Mouse (Mus musculus): ENCODE measurements around the gene Zdhhc14.
A peak's percentile ranks its signal among the peaks of the same experiment; 100 is the strongest.

Gene Zdhhc14

DNA sequence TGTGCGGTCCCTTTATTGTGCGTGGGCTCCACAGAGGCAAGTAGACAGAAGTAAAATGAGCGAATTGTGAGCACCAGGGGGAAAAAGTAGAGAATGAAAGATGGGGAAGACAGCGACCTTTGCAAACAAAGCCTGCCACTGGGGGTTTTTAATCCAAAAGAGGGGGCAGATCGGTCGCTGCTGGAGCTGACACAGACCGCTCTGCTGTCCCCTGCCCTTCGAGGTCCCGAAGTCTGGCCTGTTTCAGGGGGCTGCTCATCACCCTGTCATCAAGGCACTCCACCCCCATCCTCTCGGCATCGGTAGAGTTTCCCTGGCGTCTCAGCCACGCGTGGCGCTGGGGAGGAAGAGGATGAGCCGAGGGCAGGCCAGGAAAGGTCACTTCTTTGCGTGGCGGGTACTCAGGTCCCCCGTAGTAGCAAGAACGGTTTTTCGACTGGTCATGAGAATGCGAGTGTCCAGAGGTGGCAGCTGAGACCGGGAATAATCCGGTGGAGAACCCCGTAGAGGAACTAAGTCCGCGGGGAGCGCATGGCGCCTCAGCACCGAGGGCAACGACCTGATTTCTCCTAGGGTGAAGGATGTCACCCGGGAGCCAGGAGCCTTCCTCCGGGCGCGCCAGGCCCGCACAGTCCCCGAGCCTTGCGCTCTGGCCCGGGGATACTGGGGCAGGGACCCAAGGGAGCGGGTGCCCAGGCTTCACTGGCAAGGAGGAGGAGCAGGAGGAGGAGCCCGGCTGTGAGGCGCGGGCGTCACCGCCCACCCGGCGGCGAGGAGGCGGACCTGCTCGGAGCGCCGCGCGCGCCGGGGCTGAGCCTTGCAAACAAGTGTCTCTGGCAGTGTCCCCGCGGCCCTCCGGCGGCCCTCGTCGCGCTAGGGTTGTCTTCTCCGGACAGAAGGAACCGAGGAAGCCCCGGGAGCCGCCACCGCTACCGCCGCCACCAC, at the start of gene Zdhhc14:
Gene Zdhhc14, plus strand, starts transcription at position 757 of the 945 bp plus-strand sequence.
- DNase-seq: peak; percentile 92 to 93

DNA sequence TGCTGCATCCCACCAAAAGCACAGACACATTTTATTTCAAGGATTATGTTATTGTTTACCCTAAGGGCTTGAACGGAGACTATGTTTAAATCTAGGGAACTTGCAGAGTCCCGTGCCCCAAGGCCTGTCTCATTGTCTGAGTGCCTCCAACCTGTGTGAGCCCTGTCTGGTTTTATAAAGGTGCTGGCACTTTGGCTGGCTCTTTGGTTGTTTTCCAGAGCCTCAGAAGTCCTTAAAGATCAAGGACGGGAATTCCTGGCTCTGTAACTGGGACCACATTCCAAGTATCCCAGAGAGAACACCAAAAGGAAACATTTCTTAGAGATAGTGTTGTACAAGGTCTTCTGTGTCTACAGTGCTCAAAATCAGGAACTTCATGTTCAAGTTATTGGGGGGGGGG, 49.1 kb upstream of the Zdhhc14 start:
- no peak for DNase-seq

DNA sequence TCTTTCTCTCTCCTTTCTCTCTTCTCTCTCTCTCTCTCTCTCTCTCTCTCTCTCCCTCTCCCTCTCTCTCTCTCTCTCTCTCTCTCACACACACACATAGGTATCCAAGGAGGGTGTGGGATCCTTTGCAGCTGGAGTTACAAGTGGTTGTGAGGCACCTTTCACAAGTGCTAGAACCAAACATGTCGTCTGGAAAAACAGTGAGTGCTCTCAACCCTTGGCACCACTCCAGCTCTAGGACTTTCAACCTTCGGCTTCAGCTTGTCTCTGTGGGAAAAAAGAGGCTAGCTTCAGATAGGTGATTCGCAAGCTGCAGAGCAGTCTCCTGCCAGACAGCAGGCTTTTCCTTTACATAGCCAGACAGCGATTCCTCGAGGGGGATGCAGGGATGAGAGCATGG, 48.6 kb upstream of the Zdhhc14 start:
- peak; percentile 48 to 53 for DNase-seq

DNA sequence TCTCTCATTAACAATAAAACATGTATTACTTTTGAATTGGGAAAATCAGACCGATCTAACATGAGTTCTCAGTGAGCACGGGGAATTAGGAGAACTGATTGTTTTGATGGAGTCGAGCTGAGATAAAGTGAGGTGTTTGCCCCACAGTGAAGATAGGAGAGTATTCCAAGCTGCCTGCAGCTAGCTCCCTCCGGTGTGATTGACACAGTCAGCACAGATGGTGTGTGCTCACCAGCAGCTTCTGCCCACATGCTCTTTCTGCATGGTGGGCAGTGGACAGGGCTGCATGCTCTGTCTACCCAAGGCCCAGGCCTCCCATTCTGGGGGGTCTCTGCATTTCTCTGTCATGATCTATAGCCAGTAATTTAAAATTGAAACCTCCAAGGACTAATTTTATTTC, 38.7 kb upstream of the Zdhhc14 start:
- DNase-seq: no peak

DNA sequence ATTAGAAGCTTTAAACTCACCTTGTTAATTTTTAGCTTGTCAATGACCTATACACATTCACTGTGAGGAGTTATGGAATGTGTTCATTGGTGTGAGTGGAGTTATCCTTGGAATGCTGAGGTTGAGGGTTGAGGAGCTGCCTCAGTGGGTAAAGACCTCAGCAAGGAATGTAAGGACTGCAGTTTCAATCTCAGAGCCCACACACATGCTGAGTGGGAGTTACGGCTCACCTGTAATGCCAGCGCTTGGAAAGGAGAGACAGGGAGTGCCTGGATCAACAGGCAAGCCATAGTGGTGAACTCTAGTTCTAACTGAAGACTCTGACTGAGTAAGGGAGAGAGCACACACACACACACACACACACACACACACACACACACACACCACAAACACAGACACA, 28.4 kb upstream of the Zdhhc14 start:
- DNase-seq: peak; percentile 11 to 15

DNA sequence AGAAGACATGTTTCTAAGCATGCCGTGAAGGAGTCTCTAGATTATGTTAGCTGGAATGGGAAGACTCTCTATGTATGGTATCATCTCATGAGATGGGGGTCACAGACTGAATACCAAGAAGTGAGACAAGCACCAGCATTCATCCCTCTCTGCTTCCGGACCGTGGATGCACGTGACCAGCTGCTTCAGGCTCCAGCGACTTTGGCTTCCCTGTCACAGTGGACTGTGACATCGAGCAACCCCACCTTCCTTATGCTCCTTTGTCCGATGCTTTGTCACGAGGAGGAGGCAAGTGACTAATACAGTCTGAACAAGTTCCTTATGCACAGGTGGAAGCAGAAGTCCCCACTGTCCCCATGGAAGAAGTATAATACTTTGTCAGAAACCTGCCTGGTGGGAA, 25.6 kb upstream of the Zdhhc14 start:
- no peak for DNase-seq

DNA sequence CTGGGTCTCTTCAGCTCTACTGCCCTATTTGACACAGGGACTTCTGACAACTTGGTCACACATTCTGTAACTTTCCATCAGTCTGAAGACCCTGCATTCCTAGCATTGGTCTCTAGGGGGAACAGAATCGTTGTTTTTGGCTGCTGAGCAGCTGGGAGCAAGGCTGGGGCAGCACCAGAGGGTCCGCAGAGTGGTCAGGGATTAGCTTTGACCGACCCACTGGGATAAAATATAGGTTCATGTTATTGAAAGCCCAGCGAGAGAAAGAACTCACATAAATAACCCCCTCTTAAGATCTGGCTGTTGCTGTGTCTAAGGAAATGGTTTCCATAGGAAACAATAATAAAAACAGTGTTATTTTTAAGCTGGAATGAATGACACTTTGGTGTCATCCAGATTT, 25.2 kb upstream of the Zdhhc14 start:
- no peak for DNase-seq

DNA sequence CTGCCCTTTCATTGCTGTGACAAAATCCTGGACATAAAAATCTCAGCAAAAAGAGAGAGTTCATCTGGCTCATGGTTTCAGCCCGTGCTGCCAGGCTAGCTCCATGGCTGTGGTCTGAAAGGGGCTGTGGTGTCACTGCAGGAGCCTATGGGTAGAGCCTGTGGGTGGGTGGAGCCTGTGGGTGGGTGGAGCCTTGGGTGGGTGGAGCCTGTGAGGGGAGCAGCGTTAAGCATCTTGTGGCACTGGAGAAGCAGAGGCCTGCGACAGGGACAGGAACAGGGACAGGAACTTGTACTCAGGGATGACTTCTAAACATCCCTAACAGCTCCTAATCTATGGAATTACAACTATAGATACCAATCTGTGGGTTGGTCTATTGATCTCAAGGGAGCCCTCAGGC, 20.1 kb upstream of the Zdhhc14 start:
- no peak for DNase-seq

DNA sequence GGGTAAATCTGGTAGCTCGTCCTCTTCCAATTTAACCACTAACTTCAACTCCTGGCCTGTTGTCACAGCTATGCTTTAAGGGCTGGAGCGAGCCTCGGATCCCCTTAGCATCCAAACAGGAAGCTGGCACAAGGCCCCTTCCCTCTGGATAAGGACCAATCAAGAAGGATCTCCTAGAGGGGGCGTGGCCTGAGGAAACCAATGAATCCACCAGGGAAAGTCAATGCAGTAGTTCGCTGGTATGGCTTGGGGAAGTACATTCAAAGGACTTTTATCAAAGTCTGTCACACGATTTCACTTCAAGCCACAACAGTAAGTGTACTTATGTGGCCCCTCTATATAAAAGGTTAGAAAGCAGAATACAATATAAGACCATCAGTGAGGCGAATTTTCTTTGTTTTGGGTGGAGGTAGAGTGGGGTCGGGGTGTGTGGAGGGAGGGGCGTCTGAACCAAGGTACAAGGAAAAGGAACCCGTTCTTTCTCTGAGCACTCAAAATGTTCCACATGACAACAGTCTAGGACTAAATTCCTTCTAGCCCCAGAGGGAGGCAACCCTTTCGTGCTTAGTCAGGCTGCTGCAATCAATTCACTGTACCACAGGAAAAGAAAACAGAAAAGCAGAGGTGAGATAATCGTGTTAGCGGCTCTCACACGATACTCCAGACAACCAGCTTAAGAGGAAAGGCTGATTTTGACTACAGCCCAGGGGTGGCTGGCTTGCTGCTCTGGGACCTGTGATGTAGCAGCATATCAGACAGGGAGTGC, 16.2 kb upstream of the Zdhhc14 start:
- DNase-seq: no peak

DNA sequence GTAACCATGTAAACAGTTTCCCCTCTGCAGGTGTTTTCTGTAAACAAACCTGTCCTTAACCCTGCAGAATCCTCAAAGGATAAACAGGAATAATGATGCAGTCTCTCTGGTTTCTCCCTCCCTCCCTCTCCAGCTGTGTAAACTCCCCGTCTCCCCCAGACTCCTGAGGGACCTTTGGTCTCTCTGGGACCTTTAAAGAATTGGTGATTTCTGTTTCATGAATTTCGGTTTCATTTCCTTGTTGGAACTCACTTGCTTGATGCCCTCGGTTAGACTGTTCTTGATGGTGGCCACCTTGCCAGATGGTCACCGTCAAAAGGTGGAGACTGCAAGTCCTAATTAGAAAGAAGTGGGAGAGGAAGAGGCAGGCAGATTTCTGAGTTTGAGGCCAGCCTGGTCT, 8.9 kb upstream of the Zdhhc14 start:
- no peak for DNase-seq

DNA sequence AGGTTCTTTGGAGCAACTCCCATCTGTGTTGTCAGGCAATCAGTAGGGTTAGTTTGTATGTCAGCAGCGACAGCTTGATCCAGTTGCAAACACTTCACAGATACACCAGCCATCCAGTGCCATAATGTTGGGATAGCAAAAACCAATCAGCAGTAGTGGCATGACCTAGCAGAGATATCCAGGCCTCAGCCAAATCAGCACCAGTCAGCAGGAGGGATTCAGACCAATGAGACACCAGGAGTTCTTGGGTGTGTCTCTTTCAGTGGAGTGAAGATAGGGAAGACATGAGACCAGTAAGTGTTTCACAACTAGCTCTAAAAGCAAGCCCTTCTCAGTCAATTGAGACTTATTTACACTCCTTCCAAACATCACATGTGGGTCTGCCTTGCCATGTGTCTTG, 7.7 kb upstream of the Zdhhc14 start:
- no peak for DNase-seq

DNA sequence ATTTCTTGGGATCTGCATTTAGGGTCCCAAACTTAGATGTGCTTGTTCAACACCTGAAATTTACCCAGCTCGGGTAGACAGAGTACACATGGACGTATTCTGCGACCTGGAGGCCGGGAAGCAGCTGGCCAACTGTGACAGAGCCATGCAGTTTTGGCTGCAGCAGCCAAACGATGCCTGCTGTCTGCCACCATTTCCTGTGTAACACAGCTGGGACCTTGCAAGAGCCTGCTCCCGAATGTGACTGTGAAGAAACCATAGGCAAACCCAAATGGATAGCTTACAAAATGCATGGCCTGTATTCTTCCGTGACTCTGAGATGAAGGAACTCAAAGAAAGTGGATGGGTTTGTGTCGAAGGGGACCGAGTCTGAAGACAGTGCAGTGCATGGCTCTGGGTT, 4.2 kb upstream of the Zdhhc14 start:
- no peak for DNase-seq

DNA sequence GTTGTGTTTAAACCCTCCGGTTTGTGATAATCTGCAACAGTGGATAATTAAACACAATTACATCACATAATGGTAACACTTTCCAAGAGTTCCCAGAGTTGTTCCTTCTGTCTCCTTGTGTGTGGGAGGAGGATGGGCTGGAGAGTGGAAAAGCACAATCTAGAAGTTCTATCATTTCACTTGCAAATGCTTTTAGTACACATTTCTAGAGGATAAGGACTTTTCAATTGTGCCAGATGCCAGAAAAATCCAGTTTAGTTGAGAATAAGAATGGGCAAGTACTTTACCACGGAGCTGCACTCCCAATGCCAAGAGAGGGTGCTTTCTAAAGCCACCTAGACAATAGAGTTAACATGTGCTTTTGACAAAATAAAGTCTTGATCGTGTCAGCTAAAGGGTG, 2.0 kb upstream of the Zdhhc14 start:
- no peak for DNase-seq

DNA sequence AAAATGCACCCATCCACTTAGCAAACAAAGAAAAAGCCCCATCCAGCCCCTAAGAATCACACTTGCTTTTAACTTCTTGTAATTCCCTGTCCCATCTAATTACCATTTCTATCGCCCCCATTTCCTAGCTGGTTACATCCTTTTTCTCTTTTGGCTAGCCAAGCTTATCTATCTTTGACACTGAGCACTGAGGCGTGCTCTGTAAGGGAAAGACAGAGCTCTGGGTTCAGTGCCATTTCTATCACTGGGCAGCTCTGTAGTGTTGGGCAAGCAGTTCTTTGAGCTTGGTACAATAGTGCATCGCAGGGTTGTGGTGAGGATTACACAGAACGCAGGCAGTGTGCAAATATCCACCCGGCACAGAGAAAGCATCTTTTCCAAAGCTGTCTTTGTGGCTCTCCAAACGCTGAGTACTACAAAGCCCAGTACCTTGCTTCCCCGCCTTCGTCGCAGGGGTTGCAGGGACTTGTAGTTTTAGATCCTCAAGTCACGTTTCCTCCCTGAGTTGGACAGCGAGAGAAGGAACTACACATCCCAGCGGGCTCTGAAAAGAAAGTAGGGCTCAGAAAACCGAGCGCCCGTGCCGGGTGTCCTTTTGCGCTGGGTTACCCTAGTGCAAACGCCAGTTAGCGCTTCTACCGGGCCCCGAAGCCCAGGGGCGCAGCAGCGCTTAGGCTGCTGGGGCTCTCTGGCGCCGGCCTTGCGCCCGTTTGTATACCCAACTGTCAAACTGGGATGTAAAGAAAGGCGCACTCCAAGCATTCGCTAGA, 1.1 kb upstream of the Zdhhc14 start:
- peak; percentile 92 to 95 for DNase-seq

DNA sequence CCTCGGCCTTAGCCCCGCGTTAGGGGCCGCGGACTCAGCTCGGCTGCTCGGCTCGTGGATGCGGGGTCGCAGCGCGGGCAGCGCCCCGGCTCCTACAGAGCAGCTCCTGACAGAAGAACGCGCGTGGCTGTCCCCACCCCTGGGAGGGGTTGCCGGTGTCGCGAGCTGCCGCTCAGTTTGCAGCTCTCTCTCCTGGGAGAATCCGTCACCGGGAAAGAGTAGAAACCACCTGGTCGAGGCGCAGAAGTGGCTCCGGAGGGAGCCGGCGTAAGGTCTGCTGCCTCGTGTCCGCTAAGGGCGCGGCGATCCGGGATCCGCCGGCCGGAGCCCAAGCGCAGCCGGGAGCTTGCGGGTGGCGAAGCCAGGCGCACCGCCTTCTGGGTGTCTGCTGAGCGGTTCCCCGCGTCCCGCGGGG, 396 bp downstream of the Zdhhc14 start:
- peak in 1 of 2 experiments; percentile 76 for DNase-seq

DNA sequence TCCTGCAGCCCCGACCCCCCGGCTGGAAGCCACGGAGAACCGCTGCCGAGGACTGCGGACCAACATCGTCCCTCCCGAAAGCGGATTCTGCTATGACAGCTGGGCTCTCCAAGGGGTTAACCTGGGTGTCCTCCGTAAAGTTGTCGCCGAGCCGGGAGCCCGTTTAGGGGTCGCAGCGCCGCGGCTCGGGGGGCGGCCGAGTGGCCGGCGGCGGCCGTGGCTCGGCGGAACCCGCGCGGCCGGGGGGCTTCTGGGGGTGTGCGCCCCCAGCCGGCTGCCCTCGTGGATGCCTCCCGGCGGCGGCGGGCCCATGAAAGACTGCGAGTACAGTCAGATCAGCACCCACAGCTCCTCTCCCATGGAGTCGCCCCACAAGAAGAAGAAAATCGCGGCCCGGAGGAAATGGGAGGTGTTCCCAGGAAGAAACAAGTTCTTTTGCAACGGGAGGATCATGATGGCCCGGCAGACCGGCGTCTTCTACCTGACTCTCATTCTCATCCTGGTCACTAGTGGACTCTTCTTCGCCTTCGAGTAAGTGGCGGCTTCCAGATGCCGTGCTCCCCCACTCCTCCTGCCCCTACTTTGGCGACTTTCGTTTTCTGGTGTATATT, 909 bp downstream of the Zdhhc14 start:
- peak; percentile 14 to 23 for DNase-seq

DNA sequence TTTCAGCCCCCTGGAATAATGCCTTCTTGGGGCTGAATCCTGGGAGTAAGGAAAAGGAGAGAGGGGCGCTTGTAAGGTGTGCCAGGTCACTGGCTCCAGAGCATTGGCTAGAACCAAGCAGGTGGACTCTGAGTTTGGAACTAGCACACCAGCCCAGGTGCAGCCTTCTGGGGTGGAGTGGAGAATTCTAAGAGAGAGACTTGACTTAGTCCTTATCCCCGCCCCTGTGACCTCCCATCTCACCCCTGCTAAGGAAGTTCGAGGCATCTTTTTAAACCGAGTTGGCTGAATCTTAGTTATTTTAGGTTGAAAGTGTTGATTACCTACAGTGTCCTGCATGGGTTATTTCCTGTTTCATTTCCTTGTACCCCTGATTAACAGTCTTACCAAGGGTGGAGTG, 1.5 kb downstream of the Zdhhc14 start:
- DNase-seq: peak in 1 of 2 experiments; percentile 10

DNA sequence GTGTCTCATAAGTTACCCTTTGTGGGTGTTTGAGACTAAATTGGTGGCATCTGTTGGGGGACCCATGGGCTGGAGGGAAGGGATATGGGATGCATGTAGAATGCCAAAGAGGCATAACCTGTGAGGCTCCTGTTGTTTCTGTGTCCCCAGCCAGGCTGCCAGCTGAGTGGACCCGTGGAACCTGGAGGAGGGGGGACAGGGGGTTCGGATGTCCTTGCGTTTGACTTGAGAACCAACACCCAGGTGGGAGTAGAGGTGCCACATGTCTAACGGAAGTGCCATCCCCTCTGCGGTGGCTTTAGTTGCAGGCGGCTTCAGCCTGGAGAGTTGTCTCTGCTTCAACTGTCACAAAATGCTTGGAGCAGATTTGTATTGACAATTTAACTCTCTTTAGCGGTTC, 2.5 kb downstream of the Zdhhc14 start:
- no peak for DNase-seq

DNA sequence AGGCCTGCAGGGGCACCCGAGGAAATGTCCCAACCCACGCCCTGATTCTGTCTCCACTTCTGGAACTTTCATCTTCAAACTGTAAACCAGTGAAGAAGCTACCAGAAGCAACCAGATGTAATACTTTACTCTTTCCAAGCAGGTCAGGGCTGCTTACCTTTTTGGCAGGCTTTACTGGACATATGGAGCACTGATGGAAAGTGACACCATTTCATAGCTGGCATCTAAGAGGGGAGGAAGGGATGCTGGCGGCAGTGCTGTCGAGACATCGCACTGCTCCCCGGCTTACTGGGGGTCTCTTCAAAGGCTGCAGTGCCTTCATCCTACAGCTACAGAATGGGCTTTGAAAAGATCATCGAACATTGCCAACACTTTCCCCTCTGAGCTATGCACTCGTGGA, 5.3 kb downstream of the Zdhhc14 start:
- no peak for DNase-seq

DNA sequence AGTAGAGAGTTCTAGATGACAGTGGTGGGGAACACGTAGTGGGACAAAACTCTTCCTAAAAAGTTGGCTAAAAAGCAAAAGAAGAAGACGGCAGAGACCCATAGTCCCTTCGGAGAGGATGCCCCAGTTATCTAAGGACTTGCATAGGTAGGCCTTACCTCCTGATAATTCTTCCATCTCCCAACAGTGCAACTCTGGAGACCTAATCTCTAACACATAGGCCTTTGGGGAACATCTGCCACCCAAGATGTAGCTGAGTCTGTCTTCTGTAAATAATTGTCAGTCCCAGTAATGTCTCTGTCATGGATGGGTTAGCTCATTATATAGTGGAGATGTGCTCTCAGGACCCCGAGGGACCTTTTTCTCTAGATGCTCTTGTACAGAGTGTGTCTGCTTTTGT, 6.6 kb downstream of the Zdhhc14 start:
- DNase-seq: no peak

DNA sequence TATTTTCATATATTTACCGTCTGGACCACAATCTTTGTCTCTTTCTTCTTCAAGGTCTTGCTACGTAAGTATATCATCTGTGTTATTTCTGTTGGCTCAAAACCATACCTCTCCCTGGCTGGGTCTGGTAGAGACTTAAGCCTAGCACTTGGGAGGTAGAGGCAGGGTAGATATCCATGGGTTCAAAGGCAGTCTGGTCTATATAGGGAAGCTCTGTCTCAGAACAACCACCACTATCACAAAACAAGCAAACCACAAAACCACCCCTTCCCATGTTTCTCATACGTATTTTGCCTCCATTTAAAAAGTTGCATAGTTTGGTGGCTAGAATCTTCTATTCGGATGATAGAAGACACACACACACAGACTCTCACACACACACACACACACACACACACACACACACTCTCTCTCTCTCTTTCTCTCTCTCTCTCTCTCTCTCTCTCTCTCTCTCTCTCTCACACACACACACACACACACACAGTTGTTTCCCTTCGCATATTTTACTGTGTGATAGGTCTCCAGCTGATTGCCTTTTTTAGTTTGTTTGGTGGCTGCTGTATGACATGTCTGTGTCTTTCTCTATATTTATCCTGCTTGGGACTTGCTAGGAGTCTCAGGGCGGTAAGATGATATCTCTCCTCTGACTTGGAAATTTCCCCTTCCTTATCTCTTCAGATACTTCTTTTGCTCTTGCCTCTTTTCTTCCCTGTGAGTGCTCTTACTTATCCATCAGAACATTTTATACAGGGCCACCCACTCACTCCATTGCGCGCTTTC, 11.8 kb downstream of the Zdhhc14 start:
- no peak for DNase-seq

DNA sequence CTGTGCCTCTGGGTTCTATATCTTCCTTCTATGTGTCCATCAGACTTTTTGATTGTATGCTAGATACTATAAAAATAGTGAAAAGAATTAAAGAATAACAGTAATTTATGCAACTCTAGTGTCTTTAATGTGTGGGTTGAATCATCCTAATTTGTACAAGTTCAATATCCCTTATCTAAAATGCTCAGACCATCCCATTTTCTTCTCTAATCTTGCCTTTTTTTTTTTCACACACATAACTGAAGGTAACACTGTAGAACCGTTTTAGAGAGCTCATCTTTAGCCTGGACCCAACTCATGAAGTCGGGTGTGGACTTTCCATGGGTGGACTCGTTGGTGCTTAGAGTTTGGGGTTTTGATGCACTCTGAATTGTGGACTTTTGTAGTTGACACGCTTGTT, 12.6 kb downstream of the Zdhhc14 start:
- DNase-seq: no peak

Measured in lung, adult 18-20 months (tissue).